Mouse (Mus musculus) layer of hippocampus, adult 9-10 months (tissue): ENCODE measurements around the gene Acsl1.

Source experiments
- DNase-seq: peaks from one replicate; pipeline ENCODE4 v3.0.0; 2022; ENCODE audit warnings: low spot score

The Acsl1 gene

DNA sequence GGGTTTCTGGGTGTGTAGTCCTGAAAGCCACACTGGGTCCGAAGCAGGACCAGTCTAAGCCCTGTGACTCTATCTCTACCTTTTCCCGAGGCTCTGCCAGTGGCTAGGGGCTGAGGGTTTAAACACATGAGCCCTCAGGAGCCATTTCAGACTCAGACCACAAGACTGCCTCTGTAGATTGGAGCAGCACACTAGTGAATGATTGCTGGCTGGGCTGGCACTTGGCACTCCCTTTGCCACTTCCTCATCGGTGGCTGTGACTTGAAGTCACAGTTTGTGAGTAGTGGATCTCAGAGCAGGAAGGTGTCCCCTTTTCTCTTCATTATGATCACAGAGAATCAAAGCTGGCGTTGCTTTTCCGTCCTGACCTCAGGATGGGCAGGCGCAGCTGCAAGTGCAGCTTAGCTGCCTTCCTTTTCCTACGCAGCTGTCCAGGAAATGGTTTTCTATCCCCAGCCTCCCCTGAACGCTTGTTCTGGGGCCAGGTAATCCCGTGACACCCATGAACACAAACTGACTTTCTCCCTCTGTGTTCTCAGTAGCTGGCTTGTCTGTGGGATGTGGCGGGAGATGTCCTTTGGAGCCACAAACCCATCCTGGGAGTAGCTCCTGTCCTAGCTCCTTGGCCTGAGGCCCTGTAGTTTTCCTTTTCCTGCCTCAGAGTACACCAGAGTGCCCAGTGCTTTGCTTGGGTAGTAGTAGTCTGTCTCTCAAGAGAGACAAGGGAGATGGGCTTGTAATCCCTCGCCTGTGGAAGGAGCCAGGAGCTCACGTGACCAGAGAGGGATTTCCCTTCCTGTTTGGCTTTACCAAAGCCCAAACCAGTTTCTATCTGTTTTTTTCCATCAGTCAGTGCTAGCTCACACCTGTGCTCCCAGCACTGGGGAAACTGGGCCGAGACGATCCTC, 37.9 kb downstream of the Acsl1 start:
- DNase-seq, result no peak

DNA sequence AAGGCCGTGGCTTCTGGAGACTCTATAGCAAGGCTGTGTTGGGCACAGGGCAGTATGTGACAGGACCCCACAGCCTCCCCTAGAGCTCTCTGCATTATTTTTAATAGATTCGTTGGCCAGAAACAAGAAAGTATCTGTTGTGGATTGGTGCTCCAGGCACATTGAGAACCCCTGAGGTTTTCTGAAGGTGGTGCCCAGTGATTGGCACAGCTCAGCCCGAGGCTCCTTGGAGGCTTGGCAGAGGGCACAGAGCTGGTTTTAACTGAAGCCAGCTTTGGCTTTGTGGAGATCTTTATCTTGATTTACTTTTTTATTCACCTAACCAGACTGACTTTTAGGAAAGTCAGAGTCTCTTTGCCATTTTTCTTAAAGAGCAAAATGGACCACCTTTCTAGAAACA, 38.6 kb downstream of the Acsl1 start:
- DNase-seq, result no peak

DNA sequence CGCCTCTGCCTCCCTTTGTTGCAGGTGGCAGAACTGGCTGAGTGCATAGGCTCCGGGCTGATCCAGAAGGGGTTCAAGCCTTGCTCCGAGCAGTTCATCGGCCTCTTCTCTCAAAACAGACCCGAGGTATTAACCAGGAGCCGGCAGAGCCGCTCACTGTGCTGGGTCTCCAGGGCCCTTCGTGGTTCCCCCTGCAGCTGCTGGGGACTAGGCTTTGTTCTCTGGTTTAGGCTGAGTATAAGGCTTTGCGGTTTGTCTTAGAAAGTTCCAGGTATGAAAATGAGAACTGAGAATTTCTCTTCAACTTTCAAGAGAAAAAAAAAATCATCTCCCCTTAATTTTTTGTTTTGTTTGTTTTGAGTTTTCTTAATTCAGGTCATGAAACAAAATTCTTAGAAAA, 40.5 kb downstream of the Acsl1 start:
- DNase-seq, result no peak

DNA sequence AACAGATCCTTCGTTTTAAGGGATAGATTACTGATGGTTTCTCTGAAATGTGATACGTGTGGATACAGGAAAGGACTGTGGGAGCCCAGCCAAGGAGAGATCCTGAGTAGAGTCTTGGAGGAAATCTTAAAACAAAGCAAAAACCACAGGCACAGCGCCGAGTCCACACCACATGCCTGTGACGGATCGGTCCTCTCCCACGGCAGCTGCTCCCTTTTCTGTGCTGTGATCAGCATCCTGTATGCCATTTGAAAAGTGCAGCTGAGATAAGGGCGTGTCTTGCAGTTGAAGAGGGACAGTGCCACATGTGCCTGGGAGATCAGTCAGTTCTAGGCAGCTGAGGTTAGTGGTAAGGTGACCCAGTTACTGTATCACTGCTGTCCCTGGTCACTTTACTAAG, 41.7 kb downstream of the Acsl1 start:
- no peak for DNase-seq

DNA sequence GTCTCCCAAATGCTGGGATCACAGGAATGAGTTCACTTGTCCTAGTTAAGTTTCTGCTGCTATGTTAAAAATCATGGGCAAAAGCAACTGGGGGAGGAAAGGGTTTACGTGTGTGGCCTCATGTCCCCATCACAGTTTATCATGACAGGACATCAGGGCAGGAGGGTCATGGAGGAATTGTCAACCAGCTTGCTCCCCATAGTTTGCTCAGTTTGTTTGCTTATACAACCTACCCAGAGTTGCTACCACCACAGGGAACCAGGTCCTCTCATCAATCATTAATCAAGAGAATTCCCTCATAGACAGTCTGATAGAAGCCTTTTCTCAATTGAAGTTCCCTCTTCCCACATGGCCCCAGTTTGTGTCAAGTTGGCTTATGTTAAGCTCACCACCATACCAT, 43.2 kb downstream of the Acsl1 start:
- no peak for DNase-seq

DNA sequence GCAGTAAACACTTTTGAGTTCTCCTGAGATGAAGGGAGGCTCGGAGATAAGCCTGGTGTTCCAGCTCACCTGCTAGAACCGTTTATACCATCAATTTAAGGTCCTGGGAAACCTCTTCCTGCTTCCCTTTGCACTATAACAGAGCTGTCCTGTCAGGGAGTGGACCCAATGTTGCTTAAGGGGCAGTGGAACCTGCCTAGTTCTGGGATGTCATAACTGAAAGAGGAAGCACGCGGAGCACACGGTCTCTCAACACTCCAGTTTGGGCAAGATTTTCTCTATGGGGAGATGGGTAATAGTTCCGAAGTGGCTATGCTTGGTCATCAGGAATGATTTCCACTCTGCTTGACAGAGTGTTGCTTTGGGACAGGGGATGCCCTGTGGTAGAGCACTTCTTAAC, 49.8 kb downstream of the Acsl1 start:
- no peak for DNase-seq

DNA sequence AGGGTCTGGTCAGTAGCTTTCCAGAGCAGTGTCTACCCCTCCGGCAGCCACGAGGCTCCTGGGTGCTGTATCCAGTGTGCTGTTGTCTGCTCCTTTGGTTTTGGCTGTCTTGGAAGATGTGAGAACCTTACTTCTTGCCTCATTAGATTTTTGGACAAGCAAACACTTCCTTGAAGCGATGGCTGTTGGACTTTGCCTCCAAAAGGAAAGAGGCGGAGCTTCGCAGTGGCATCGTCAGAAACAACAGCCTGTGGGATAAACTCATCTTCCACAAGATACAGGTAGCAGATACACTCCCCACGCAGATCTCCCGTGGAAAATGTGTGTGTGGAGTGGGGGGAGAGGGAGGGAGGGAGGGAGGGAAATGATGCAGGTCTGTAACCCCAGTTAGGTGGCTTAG, 55.3 kb downstream of the Acsl1 start:
- no peak for DNase-seq

DNA sequence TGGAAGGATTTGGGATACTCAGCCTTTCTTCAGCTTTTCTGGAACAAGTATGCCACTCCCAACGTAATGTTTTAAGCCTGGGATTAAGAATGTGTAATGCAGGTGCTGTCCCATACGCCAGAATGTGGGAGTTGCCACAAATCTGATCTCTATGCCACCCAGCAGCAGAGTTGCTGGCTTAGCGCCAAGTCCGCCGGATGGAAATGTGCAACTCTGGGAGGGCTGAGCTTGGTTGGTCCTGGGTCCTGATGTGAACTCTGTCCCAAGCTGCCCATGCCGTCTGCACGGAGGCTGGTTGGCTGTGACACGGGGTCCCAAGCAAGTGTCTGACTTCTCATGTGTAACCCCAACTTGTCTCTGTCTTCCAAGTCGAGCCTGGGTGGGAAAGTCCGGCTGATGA, 56.0 kb downstream of the Acsl1 start:
- no peak for DNase-seq

DNA sequence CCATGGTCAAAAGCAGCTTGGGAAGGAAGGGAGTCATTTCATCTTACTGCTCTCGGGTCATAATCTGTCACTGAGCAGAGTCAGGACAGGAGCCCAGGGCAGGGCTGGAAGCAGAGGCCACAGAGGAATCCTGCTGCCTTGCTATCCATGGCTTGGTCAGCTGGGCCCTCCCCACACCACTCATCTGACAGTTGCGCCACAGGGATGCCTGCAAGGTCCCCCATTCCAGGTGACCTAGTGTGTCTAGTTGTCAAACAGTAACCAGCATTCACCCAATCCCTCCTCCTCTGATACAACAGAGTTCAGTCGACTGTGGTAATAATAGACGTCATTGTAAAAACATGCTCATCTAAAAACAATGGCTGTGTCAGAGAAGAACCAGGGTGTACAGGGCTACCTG, 58.7 kb downstream of the Acsl1 start:
- no peak for DNase-seq

DNA sequence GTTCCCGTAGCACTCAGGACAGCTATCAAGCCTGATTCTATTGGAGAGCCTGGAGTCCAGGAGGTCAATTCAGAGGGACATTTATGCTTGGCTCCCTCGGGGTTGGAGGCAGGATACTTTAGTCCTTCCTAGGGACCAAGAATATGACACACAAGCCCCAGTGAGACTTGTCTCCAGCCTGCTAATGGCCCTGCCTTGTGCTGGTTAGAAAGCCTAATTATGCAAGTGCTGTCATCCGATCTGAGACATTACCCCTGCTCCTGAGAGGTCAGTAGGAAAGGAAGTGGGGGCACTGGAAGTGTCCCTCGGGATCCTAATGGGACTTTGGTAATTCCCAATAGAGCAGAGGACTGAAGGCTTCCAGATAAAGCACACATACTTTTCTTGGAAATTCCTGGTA, 59.7 kb downstream of the Acsl1 start:
- DNase-seq, result no peak

DNA sequence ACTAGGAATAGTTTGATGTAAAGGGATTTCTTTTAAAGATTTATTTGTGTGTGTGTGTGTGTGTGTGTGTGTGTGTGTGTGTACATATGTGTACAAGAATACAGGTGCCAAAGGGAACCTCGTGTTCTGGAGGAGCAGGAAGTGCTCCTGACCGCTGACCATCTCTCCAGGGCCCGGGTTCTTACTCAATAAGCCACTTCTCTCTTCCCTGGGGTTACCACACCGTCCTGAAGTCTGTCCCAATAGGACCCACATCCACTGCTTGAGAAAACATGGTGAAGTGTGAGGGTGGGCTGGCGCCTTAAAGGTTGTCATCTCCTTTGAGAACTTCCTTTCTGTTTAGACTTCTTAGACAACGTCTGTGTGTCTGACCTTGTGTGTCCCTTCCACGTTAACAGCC, 63.1 kb downstream of the Acsl1 start:
- no peak for DNase-seq

DNA sequence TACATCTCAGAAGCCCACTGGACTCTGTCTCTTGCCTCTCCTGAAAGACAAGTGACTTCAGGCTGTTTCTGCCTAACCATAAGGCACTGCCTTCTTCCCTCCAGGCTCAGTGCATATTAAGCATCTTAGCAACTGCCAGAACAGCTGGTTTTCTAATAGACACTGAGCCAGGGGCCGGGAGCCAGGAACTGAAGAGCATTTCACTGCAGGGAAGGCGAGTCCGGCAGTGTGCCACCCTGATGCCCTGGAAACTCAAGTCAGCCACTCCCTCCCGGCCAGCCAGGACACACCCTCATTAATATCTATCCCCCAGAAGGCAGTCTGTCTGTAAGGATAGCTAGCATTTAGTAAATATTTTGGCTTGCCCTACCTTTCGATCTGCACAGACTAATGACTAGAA, 68.9 kb downstream of the Acsl1 start:
- no peak for DNase-seq

DNA sequence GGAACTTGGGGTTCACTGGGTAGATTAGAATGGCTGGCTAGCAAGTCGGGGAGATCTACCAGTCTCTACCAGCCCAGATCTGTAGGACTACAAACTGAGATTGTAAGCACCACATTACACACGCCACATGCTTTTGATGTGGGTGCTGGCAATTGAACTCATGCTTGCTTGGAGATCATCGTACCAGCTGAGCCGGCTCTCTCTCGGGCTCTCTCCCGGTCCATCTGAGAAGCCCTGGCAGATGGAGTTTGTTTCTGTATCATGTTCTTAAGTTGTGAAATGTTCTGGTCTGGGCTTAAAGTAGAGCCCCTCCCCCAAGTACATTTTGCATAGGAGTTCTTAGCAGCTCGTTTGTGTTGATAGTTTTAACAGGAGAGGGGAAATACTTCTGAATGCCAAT, 72.4 kb downstream of the Acsl1 start:
- peak; percentile 15 for DNase-seq

DNA sequence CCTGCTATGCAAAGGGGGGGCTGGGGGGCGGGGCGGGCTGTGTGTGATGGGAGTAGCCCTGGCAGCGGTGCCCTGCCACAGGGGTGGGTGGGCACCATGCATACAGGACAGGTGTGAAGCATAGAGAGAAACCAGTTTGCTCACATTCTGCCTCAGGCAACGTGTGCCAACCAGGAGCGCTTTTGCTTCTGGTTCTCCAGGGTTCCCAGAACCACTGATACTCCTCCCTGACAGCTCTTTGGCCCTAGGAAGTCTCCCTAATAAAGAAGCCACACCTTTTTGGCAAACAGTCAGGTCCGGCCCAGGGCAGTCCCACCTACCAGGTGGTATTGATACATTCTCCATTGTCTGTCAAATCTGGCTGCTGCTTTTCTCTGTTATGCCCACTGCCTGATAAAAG, 72.8 kb downstream of the Acsl1 start:
- no peak for DNase-seq

DNA sequence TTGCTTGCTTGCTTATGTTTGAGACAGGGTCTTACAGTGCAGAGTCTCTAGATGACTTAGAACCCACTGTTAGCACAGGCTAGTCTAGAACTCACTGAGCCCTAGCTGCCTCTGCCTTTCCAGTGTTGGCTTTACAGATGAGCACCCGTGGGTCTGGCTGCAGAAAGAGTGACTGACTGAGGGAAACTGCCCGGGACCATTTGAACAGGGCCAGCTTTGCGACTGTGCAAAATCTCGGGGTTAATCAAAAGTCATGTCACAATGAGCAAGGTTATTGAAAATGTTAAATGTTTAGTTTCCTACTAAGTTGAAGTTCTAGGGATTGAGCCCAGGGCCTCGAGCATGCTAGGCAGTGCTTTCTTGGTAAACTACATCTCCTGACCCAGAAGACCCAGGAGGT, 75.0 kb downstream of the Acsl1 start:
- no peak for DNase-seq

DNA sequence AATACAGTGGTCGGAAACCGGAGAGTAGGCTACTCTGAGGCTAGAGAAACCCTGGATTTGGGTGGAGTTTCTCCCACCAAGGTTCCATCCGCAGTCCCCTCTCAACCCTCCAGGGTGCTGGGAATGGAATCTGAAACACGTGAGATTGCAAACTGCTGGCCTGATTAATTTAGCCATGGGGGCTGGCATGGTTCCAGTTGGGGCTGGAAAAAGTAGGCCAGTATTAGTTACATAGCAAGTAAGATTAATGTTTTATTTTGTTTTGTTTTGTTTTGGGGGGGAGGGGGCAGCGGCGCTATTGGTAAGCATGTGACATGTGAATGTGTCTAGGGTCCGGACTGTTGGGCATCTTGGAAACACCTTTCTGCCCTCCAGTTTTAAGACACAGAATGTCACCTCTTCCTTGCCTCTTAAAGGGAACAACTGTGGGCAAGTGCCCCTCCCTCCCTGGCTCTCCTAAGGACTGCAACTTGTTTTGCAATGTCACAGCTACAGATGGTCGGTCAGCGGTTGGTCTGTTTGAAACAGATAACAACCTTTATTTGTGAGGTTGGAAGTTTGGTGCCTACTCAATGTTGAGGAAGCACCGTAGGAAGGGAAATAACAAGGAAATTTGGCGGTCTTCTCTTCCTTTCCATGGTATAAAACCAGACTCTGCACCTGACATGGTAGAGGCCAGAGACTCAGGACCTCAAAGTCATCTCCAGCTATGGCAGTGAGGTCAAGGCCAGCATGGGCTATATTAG, 75.8 kb downstream of the Acsl1 start:
- no peak for DNase-seq

DNA sequence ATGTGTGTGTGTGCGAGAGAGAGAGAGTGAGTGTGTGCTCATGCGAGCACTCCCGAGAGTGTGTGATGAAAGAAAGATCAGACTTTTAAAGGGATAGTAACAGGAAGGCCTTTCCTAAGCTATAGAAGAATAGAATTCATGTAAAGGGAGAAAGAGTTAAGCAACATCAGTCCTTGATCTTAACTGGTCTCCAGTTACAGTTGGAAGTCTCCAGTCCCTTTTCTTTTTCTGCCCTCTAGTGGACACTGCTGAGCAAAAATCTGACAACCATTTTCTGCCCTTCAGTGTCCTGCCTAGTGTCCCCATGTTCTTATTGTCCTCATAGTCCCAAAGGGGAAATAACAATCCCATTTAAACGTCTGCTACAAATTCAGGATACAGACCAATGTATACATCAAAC, 76.4 kb downstream of the Acsl1 start:
- DNase-seq, result peak; percentile 37

DNA sequence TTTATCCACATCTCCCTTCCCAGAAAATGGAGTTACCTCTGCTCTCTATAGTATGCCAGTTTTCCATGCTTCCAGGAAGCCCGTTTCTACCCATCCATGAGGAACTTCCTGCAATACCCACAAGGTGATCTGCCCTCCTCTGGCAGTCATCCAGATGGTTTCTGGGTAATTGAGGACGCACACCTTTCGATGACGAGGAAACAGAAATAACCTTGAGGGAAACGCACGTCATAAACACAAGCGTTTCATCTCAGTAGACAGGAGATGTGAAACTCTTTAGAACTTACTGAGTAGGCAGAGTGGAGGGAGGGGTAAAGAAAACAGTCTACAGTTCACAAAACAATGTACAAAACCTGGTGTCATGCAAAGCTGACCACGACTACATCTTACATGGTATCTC, 79.2 kb downstream of the Acsl1 start:
- DNase-seq, result no peak

DNA sequence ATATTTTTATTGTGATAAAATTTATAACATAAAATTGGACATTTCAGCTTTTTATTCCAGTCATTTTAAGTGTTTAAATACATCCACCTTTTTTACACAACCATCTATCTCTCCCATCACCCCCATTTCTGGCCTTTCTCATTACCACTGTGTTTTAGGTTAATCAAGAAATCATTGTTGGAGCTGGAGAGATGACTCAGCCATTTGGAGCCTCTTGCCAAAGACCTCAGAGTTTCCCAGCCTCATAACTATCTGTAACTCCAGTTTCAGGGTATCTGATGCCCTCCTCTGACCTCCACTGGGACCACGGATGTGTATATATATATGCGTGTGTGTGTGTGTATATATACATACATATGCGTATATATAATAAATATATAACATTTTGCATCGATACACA, 80.2 kb downstream of the Acsl1 start:
- peak; percentile 21 for DNase-seq

DNA sequence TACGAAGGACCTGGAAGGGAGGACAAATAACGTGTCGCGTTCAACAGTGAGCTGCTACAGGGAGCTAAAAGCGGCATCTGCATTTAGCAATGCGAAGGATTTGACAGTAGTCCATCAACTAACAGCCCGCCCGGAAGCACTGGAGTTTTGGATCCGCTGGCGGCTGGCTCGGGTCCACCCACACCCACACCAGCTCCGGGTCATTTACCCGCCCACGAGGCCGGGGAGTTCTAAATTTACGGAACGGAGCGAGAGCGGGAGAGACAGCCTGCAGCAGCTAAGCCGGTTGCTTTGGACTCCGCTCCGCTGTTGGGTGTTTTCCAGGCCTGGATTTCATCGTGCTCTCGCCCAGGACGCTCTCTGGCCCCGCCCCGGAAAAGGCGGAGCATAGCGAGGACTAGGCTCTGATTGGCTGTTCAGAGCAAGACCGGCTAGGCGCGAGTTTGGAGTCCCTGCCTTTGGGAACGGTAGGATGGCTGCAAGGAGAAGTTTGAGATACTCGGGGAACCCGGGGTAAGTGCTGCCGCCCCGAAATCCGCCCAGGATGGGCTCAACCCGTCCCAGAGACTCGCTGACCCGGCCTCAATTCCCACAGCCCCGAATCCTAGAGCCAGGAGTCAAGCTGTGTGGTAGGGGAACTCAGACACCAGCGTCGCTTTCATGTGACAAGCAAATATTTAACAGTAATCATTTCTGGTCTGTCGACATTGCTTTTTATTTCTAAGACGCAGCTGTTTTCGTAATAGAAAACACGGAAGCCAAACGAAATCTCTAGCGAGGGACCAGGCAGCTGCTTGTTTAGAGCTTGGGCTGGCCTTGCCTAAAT, 81.0 kb downstream of the Acsl1 start, which contains the start of gene Cenpu:
TSS of gene Cenpu (plus strand) at position 414 of the 826 bp plus-strand sequence.
- peak; percentile 98 for DNase-seq

DNA sequence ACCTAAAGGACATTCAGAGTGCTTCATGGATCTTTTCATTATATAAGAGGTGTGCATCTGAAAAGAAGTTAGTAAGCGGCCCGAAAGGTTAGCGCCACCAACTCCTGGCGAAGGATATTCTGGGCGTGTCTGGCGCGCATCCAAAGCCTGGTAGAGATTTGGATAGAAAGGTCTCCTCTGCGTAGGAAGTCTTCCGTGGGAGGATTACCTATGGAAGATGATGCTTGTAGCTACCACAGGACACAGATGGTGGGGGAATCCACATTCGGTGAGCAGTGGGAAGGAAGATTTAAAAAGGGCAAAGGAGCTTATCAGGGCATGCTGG, 81.6 kb downstream of the Acsl1 start:
- DNase-seq, result no peak

DNA sequence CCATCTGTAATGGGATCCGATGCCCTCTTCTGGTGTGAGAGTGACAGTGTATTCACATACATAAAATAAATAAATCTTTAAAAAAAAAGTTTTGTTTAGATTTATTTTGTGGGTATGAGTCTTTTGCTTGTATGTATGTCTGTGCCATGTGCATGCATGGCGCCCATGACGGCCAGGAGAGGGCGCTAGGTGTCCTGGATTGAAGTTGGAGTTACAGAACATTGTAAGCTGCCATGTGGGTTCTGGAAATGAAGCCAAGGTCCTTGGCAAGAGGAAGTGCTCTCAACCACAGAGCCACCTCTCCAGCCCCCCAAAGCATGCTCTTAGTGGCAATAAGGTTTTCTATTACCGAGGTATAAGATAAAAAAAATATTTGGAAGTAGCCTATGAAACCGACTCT, 88.6 kb downstream of the Acsl1 start:
- DNase-seq, result no peak

DNA sequence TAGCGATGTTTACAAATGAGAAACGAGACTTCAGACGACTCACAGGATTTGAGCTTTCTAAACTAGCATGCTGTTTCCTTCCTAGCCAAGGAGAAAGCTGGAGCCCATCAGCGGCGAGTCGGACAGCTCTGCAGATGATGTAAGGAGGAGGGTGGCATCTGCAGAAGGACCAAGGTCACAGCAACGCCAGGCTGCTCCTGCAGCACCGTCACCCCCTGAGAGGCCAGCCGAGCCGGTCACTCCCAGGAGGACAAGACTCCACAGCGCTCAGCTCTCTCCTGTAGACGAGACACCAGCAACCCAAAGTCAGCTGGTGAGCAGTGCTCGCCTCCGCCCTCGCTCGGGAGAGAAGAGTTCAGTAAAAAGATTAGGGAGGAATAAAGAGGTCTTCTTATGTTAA, 91.5 kb downstream of the Acsl1 start:
- DNase-seq, result no peak
